Mouse (Mus musculus): Measurements from ENCODE around the gene Rabepk. TPM values are rescaled to one million over a fixed set of nuclear protein-coding genes. Genes with fewer than 3 reads are reported as not detected.
"Not testable (repeated sequence)": the region's sequence is repeated elsewhere in the genome, so short reads cannot be mapped to it uniquely, and the experiment has no call there.

The Rabepk gene
- polyA plus RNA-seq, 1 experiment from 2014 or later = 24.8 TPM

GRCm38 (mm10) chr2:34828026-34828425 lies 28.3 kb upstream of the Rabepk start:
- H3K4me2 ChIP-seq (replicated peaks) = no peak overlapping the region
- ATAC-seq (ENCODE audit: low FRiP score) (no peak), DNase-seq (ENCODE audit: low spot score) (no peak)
- peaks cover 19% of the 10 kb centered on the region for H3K4me1 ChIP-seq (replicated peaks; ENCODE audit: control insufficient read depth, insufficient read depth, low read length)
- H3K9ac ChIP-seq = no peak overlapping the region
- H3K4me3 ChIP-seq (replicated peaks; ENCODE audit: low read length) = no peak overlapping the region
- 0 out of 2 replicates have a peak, but pooled peaks cover 5% of the 10 kb centered on the region for H3K9me3 ChIP-seq (ENCODE audit: control insufficient read depth, low read length)
- 93% methylated on average over 1 of the region's 1 CpGs for WGBS
- no peak overlapping the region for H3K27ac ChIP-seq
- H3K27me3 ChIP-seq (ENCODE audit: control insufficient read depth, insufficient read depth, low read length) = no peaks in the 10 kb centered on the region
- no peaks in the 10 kb centered on the region for H3K36me3 ChIP-seq (replicated peaks; ENCODE audit: control insufficient read depth, insufficient read depth)

- H3K4me1 ChIP-seq (replicated peaks; ENCODE audit: control insufficient read depth, insufficient read depth, low read length) = peaks cover 19% of the 10 kb centered on the region
- H3K36me3 ChIP-seq (replicated peaks; ENCODE audit: control insufficient read depth, insufficient read depth) = peaks cover 2% of the 10 kb centered on the region; the same call in 1 of the 2 replicates
- H3K27ac ChIP-seq = no peak overlapping the region
- DNase-seq (ENCODE audit: low spot score) = no peak
- 93% methylated on average over 4 of the region's 4 CpGs for WGBS
- H3K27me3 ChIP-seq (ENCODE audit: control insufficient read depth, insufficient read depth, low read length) = no peaks in the 10 kb centered on the region
- no peak for ATAC-seq (ENCODE audit: low FRiP score)
- 0 out of 2 replicates have a peak, but pooled peaks cover 5% of the 10 kb centered on the region for H3K9me3 ChIP-seq (ENCODE audit: control insufficient read depth, low read length)
- no peak overlapping the region for H3K9ac ChIP-seq
- no peak overlapping the region for H3K4me3 ChIP-seq (replicated peaks; ENCODE audit: low read length)
- H3K4me2 ChIP-seq (replicated peaks) = no peak overlapping the region
Observed at GRCm38 (mm10) chr2:34827591-34827990, 27.9 kb upstream of the Rabepk start.

GRCm38 (mm10) chr2:34826460-34827231 lies 26.9 kb upstream of the Rabepk start:
- no peak for ATAC-seq (ENCODE audit: low FRiP score)
- Histone ChIP-seq H3K9ac (peak overlapping the region; percentile 98), H3K4me1 (replicated peaks; ENCODE audit: control insufficient read depth, insufficient read depth, low read length) (peaks cover 19% of the 10 kb centered on the region), H3K27me3 (ENCODE audit: control insufficient read depth, insufficient read depth, low read length) (no peaks in the 10 kb centered on the region), H3K4me2 (replicated peaks) (peak overlapping the region; percentile 85), H3K9me3 (ENCODE audit: control insufficient read depth, low read length) (0 out of 2 replicates have a peak, but pooled peaks cover 5% of the 10 kb centered on the region), H3K27ac (peak overlapping the region; percentile 84), H3K4me3 (replicated peaks; ENCODE audit: low read length) (peak overlapping the region; percentile 92), H3K36me3 (replicated peaks; ENCODE audit: control insufficient read depth, insufficient read depth) (peaks cover 11% of the 10 kb centered on the region)
- 38% methylated on average over 20 of the region's 21 CpGs for WGBS
- peak; percentile 32 for DNase-seq (ENCODE audit: low spot score)

GRCm38 (mm10) chr2:34825827-34826459 lies 26.2 kb upstream of the Rabepk start, which contains the start of gene Fbxw2:
TSS of gene Fbxw2 (minus strand) at chr2:34826311.
- under 1% methylated on average over 57 of the region's 57 CpGs for WGBS
- H3K27ac ChIP-seq = peak within 1 kb of the TSS; percentile 84
- H3K27me3 ChIP-seq (ENCODE audit: control insufficient read depth, insufficient read depth, low read length) = no peaks in the 10 kb centered on the region
- peaks cover 11% of the 10 kb centered on the region for H3K36me3 ChIP-seq (replicated peaks; ENCODE audit: control insufficient read depth, insufficient read depth)
- H3K9me3 ChIP-seq (ENCODE audit: control insufficient read depth, low read length) = 0 out of 2 replicates have a peak, but pooled peaks cover 5% of the 10 kb centered on the region
- H3K4me3 ChIP-seq (replicated peaks; ENCODE audit: low read length) = peak within 1 kb of the TSS; percentile 92
- H3K4me1 ChIP-seq (replicated peaks; ENCODE audit: control insufficient read depth, insufficient read depth, low read length) = peaks cover 19% of the 10 kb centered on the region
- H3K9ac ChIP-seq = peak within 1 kb of the TSS; percentile 98
- peak; percentile 96 for ATAC-seq (ENCODE audit: low FRiP score)
- H3K4me2 ChIP-seq (replicated peaks) = peak within 1 kb of the TSS; percentile 85
- peak; percentile 95 for DNase-seq (ENCODE audit: low spot score)

GRCm38 (mm10) chr2:34818492-34818891 lies 18.8 kb upstream of the Rabepk start:
- 93% methylated on average over 2 of the region's 2 CpGs for WGBS
- Histone ChIP-seq H3K4me3 (replicated peaks; ENCODE audit: low read length) (no peak overlapping the region), H3K4me2 (replicated peaks) (no peak overlapping the region), H3K27me3 (ENCODE audit: control insufficient read depth, insufficient read depth, low read length) (no peaks in the 10 kb centered on the region), H3K27ac (no peak overlapping the region), H3K9me3 (ENCODE audit: control insufficient read depth, low read length) (no peaks in the 10 kb centered on the region), H3K9ac (no peak overlapping the region), H3K4me1 (replicated peaks; ENCODE audit: control insufficient read depth, insufficient read depth, low read length) (no peaks in the 10 kb centered on the region), H3K36me3 (replicated peaks; ENCODE audit: control insufficient read depth, insufficient read depth) (peaks cover 55% of the 10 kb centered on the region)
- DNase-seq (ENCODE audit: low spot score) (no peak), ATAC-seq (ENCODE audit: low FRiP score) (no peak)

- not testable (repeated sequence) for H3K4me2 ChIP-seq (replicated peaks); H3K27ac ChIP-seq; H3K27me3 ChIP-seq (ENCODE audit: control insufficient read depth, insufficient read depth, low read length); H3K9me3 ChIP-seq (ENCODE audit: control insufficient read depth, low read length); H3K9ac ChIP-seq; H3K4me3 ChIP-seq (replicated peaks; ENCODE audit: low read length); DNase-seq (ENCODE audit: low spot score); H3K4me1 ChIP-seq (replicated peaks; ENCODE audit: control insufficient read depth, insufficient read depth, low read length); ATAC-seq (ENCODE audit: low FRiP score)
- H3K36me3 ChIP-seq (replicated peaks; ENCODE audit: control insufficient read depth, insufficient read depth) = peaks cover 71% of the 10 kb centered on the region
- WGBS = 93% methylated on average over 2 of the region's 2 CpGs
Observed at GRCm38 (mm10) chr2:34815893-34816292, 16.2 kb upstream of the Rabepk start.

GRCm38 (mm10) chr2:34812706-34813105 lies 13.0 kb upstream of the Rabepk start:
- no peak overlapping the region for H3K27ac ChIP-seq
- H3K4me2 ChIP-seq (replicated peaks) = no peak overlapping the region
- H3K9ac ChIP-seq = no peak overlapping the region
- no peaks in the 10 kb centered on the region for H3K4me1 ChIP-seq (replicated peaks; ENCODE audit: control insufficient read depth, insufficient read depth, low read length)
- DNase-seq (ENCODE audit: low spot score) = no peak
- WGBS = 90% methylated on average over 7 of the region's 7 CpGs
- no peaks in the 10 kb centered on the region for H3K9me3 ChIP-seq (ENCODE audit: control insufficient read depth, low read length)
- no peak for ATAC-seq (ENCODE audit: low FRiP score)
- no peaks in the 10 kb centered on the region for H3K27me3 ChIP-seq (ENCODE audit: control insufficient read depth, insufficient read depth, low read length)
- H3K36me3 ChIP-seq (replicated peaks; ENCODE audit: control insufficient read depth, insufficient read depth) = peaks cover 90% of the 10 kb centered on the region
- no peak overlapping the region for H3K4me3 ChIP-seq (replicated peaks; ENCODE audit: low read length)

- Histone ChIP-seq H3K27me3 (ENCODE audit: control insufficient read depth, insufficient read depth, low read length) (no peaks in the 10 kb centered on the region), H3K36me3 (replicated peaks; ENCODE audit: control insufficient read depth, insufficient read depth) (peaks cover 91% of the 10 kb centered on the region), H3K9me3 (ENCODE audit: control insufficient read depth, low read length) (no peaks in the 10 kb centered on the region), H3K4me1 (replicated peaks; ENCODE audit: control insufficient read depth, insufficient read depth, low read length) (no peaks in the 10 kb centered on the region), H3K4me3 (replicated peaks; ENCODE audit: low read length) (no peak overlapping the region), H3K27ac (no peak overlapping the region), H3K9ac (no peak overlapping the region), H3K4me2 (replicated peaks) (no peak overlapping the region)
- WGBS = 94% methylated on average over 3 of the region's 3 CpGs
- no peak for DNase-seq (ENCODE audit: low spot score)
- ATAC-seq (ENCODE audit: low FRiP score) = no peak
Observed at GRCm38 (mm10) chr2:34810775-34811174, 11.1 kb upstream of the Rabepk start.

GRCm38 (mm10) chr2:34809568-34809967 lies 9.9 kb upstream of the Rabepk start:
- WGBS = 97% methylated on average over 1 of the region's 1 CpGs
- Histone ChIP-seq H3K4me2 (replicated peaks) (no peak overlapping the region), H3K36me3 (replicated peaks; ENCODE audit: control insufficient read depth, insufficient read depth) (peaks cover 91% of the 10 kb centered on the region)

More at GRCm38 (mm10) chr2:34809568-34809967, 9.9 kb upstream of the Rabepk start:
- Histone ChIP-seq H3K27ac (no peak overlapping the region), H3K9ac (no peak overlapping the region), H3K27me3 (ENCODE audit: control insufficient read depth, insufficient read depth, low read length) (no peaks in the 10 kb centered on the region), H3K9me3 (ENCODE audit: control insufficient read depth, low read length) (no peaks in the 10 kb centered on the region), H3K4me3 (replicated peaks; ENCODE audit: low read length) (no peak overlapping the region), H3K4me1 (replicated peaks; ENCODE audit: control insufficient read depth, insufficient read depth, low read length) (peaks cover 3% of the 10 kb centered on the region; the same call in 1 of the 2 replicates)
- ATAC-seq (ENCODE audit: low FRiP score) = no peak
- no peak for DNase-seq (ENCODE audit: low spot score)
